Mouse (Mus musculus): ENCODE measurements at regions not wholly inside any gene's neighbourhood (a gene's known extent, or its start where the extent isn't known, plus 50 kb on each side); places are given as distances from the start of the nearest gene placed in this dataset.

DNA sequence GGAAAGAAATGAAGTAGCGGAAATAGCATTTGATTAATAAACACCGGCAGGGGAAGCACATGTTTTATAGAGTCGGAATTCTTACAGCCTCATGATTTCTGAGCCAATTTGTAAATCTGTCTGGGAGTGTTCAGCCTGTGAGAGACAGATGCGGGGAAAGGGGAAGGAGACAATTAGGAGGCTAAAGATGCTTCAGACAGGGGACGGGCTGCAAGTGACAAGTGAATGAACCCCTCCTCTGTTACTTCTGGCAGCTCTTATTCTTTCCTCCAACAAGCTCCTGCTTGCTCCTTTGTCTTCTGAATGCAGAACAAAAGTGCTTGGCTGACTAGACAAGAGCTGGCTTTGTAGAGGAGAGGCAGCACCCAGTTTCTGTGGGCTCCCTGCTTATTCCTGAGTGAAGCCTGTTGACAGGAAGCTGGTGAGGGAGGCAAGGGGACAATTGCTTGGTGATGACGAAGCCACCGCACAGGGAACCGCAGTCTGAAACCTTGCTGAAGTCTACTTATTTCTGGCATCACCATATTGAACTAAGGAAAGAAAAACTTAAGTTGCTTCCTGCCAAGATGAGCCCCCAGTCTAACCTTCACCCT, 514.2 kb downstream of the Rnf144b start:
- no peak for TF ChIP-seq NELFE (IDR thresholded peaks at IDR 0.05; ENCODE audit: low read depth, low read length)
- TF ChIP-seq USF1 (IDR thresholded peaks at IDR 0.05; ENCODE audit: low read depth, low read length) = no peak
- TF ChIP-seq ZC3H11A (IDR thresholded peaks at IDR 0.05; ENCODE audit: low read depth, low read length) = no peak
